Mouse (Mus musculus) limb, embryonic 12.5 days (tissue): Measurements from ENCODE around the gene Slc25a20. TPM values are rescaled to one million over a fixed set of nuclear protein-coding genes. Genes with fewer than 3 reads are reported as not detected.
A peak's percentile ranks its signal among the peaks of the same experiment; 100 is the strongest.

Experiments
- ATAC-seq: fragments of 200-750 bp; cut with Nextera tagmentation; 2 replicates; pipeline ENCODE4 v1.8.0; 2017; ENCODE audit warnings: low read depth, moderate TSS enrichment; ENCODE audit not compliant: insufficient number of reproducible peaks, insufficient read depth, low FRiP score, low TSS enrichment
- H3K27ac ChIP-seq: fragments of 300-500 bp; sonication (generic); 2 replicates; pipeline ENCODE4 v1.5.1; 2016; ENCODE audit warnings: mild to moderate bottlenecking, moderate library complexity
- H3K27me3 ChIP-seq: fragments of 300-500 bp; sonication (generic); 2 replicates; pipeline ENCODE4 v1.6.1; 2016; ENCODE audit warnings: mild to moderate bottlenecking, moderate library complexity
- H3K36me3 ChIP-seq: fragments of 300-500 bp; sonication (generic); 2 replicates; pipeline ENCODE4 v1.6.1; 2016; ENCODE audit warnings: mild to moderate bottlenecking, moderate library complexity
- H3K4me1 ChIP-seq: fragments of 300-500 bp; sonication (generic); replicated peaks from 2 replicates; pipeline ENCODE4 v1.6.1; 2016
- H3K4me2 ChIP-seq: fragments of 300-500 bp; sonication (generic); 2 replicates; pipeline ENCODE4 v1.6.1; 2016; ENCODE audit warnings: mild to moderate bottlenecking, moderate library complexity
- H3K4me3 ChIP-seq: fragments of 300-500 bp; sonication (generic); replicated peaks from 2 replicates; pipeline ENCODE4 v1.5.1; 2016; ENCODE audit warnings: mild to moderate bottlenecking
- H3K9ac ChIP-seq: fragments of 300-500 bp; sonication (generic); replicated peaks from 2 replicates; pipeline ENCODE4 v1.6.1; 2016; ENCODE audit warnings: mild to moderate bottlenecking, moderate library complexity
- H3K9me3 ChIP-seq: fragments of 300-500 bp; sonication (generic); 2 replicates; pipeline ENCODE4 v1.6.1; 2016; ENCODE audit warnings: mild to moderate bottlenecking, moderate library complexity
- WGBS: fragments of 180-500 bp; shearing (Covaris S2); methylation state at CpG from one replicate; pipeline ENCODE4 v1.1.7; 2016; 5-methylcytosine and 5-hydroxymethylcytosine counted together
- polyA plus RNA-seq: library from polyadenylated mRNA; unstranded; fragments of >200 nt; fragmentation: Nextera tagmentation; extraction: Ambion mirVana; gene quantifications from 2 replicates; pipeline ENCODE4 v1.2.1, GENCODE M21; 2016

The Slc25a20 gene
- 40.7 and 43.2 TPM in 2 replicates for polyA plus RNA-seq

- Histone ChIP-seq H3K36me3 (peaks cover 7% of the 10 kb centered on the region; the same call in 1 of the 2 replicates), H3K4me1 (peaks cover 10% of the 10 kb centered on the region), H3K4me2 (peak within 1 kb of the TSS; percentile 79), H3K27me3 (no peaks in the 10 kb centered on the region), H3K9ac (peak within 1 kb of the TSS; percentile 67), H3K9me3 (no peaks in the 10 kb centered on the region), H3K27ac (no peak within 1 kb of the TSS), H3K4me3 (peak within 1 kb of the TSS; percentile 60)
- 3% methylated on average over 32 of the region's 37 CpGs for WGBS
- peak; percentile 90 for ATAC-seq
Observed at GRCm38 (mm10) chr9:108661677-108662612, at the start of gene Slc25a20. Gene Slc25a20 (plus strand): TSS chr9:108662088.

DNA sequence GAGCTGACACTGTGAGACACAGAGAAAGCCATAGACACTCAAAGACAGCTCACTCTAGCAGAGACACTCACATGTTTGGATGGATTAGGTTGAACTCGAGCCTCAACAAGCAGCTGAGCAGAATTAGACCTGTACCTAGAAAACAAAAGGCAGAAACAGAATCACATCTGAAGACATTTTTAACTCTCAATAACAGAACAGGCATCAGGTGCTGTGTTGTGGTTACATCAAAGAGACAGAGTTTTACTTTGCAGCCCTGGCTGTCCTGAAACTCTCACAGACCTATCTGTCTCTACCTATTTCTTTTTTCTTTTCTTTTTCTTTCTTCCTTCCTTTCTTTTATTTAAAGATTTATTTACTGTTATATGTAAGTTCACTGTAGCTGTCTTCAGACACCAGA is 44.6 kb upstream of the Slc25a20 start:
- peaks cover 80% of the 10 kb centered on the region for H3K36me3 ChIP-seq
- ATAC-seq = no peak
- H3K4me3 ChIP-seq = no peak overlapping the region
- no peak overlapping the region for H3K9ac ChIP-seq
- H3K9me3 ChIP-seq = no peaks in the 10 kb centered on the region
- H3K4me2 ChIP-seq = no peak overlapping the region
- WGBS = 90% methylated on average over 1 of the region's 1 CpGs
- no peaks in the 10 kb centered on the region for H3K4me1 ChIP-seq
- H3K27me3 ChIP-seq = no peaks in the 10 kb centered on the region
- no peak overlapping the region for H3K27ac ChIP-seq

GRCm38 (mm10) chr9:108626498-108626897 is 35.4 kb upstream of the Slc25a20 start:
- Histone ChIP-seq H3K4me3 (no peak overlapping the region), H3K9me3 (no peaks in the 10 kb centered on the region), H3K4me1 (no peaks in the 10 kb centered on the region), H3K9ac (no peak overlapping the region), H3K4me2 (no peak overlapping the region), H3K27ac (no peak overlapping the region), H3K36me3 (peaks cover 28% of the 10 kb centered on the region), H3K27me3 (no peaks in the 10 kb centered on the region)
- ATAC-seq = no peak
- WGBS = 77% methylated on average over 2 of the region's 2 CpGs

GRCm38 (mm10) chr9:108628141-108628540 is 33.7 kb upstream of the Slc25a20 start:
- Histone ChIP-seq H3K9me3 (no peaks in the 10 kb centered on the region), H3K27ac (no peak overlapping the region), H3K9ac (no peak overlapping the region), H3K4me3 (no peak overlapping the region), H3K27me3 (no peaks in the 10 kb centered on the region), H3K36me3 (peaks cover 26% of the 10 kb centered on the region), H3K4me2 (no peak overlapping the region), H3K4me1 (no peaks in the 10 kb centered on the region)
- ATAC-seq = no peak
- WGBS = 85% methylated on average over 4 of the region's 4 CpGs

DNA sequence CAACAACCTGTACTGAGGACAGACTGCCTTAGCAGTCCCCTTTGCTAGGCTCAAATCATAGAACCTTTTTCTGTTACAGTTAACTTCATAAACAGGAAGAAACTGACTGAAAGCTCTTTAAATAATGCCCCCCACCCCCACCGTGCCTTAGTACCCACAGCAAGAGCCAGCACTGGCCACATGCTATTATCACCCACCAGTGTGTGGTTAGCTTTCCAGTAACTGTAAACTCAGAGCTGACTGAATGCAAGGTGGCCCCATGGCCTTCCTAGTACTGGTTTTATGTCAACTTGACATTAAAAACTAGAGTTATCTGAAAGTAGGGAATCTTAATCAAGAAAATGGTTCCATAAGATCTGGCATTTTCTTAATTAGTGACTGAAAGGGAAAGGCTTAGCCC is 31.2 kb upstream of the Slc25a20 start:
- 92% methylated on average over 1 of the region's 1 CpGs for WGBS
- no peaks in the 10 kb centered on the region for H3K27me3 ChIP-seq
- no peak overlapping the region for H3K4me2 ChIP-seq
- H3K4me3 ChIP-seq = no peak overlapping the region
- H3K27ac ChIP-seq = no peak overlapping the region
- no peak overlapping the region for H3K9ac ChIP-seq
- no peak for ATAC-seq
- H3K9me3 ChIP-seq = no peaks in the 10 kb centered on the region
- peaks cover 30% of the 10 kb centered on the region for H3K36me3 ChIP-seq
- no peaks in the 10 kb centered on the region for H3K4me1 ChIP-seq

- no peaks in the 10 kb centered on the region for H3K9me3 ChIP-seq
- WGBS = 92% methylated on average over 5 of the region's 5 CpGs
- no peak overlapping the region for H3K9ac ChIP-seq
- no peak overlapping the region for H3K4me3 ChIP-seq
- H3K27me3 ChIP-seq = no peaks in the 10 kb centered on the region
- no peak overlapping the region for H3K4me2 ChIP-seq
- no peaks in the 10 kb centered on the region for H3K4me1 ChIP-seq
- ATAC-seq = no peak
- no peak overlapping the region for H3K27ac ChIP-seq
- H3K36me3 ChIP-seq = peaks cover 25% of the 10 kb centered on the region; the same call in 1 of the 2 replicates
Observed at GRCm38 (mm10) chr9:108631631-108632256, 30.1 kb upstream of the Slc25a20 start.

DNA sequence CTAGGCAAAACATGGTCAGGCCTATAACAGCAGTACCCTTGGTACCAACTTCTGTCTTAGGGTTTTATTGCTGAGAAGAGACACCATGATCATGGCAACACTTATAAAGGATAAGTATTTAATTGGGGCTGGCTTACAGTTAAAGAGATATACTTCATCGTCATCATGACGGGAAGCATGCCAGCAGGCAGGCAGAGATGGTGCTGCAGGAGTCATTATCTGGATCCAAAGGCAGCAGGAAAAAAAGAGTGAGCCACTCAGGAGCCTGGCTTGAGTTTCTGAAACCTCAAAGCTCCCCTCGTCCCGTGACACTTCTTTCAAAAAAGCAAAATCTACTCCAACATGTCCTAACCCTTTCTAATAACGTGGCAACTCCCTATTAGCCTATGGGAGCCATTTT is 29.5 kb upstream of the Slc25a20 start:
- H3K4me1 ChIP-seq = no peaks in the 10 kb centered on the region

GRCm38 (mm10) chr9:108633846-108634245 is 28.0 kb upstream of the Slc25a20 start:
- Histone ChIP-seq H3K4me3 (no peak overlapping the region), H3K36me3 (peaks cover 23% of the 10 kb centered on the region; the same call in 1 of the 2 replicates), H3K27ac (no peak overlapping the region), H3K4me2 (no peak overlapping the region), H3K27me3 (no peaks in the 10 kb centered on the region), H3K4me1 (no peaks in the 10 kb centered on the region), H3K9ac (no peak overlapping the region), H3K9me3 (no peaks in the 10 kb centered on the region)
- ATAC-seq = no peak
- WGBS = 80% methylated on average over 2 of the region's 2 CpGs

More for the DNA sequence above, 29.5 kb upstream of the Slc25a20 start:
- no peak overlapping the region for H3K4me3 ChIP-seq
- WGBS = 90% methylated on average over 5 of the region's 5 CpGs
- H3K27ac ChIP-seq = no peak overlapping the region
- no peaks in the 10 kb centered on the region for H3K9me3 ChIP-seq
- no peak overlapping the region for H3K4me2 ChIP-seq
- no peak overlapping the region for H3K9ac ChIP-seq
- no peaks in the 10 kb centered on the region for H3K27me3 ChIP-seq
- peaks cover 25% of the 10 kb centered on the region; the same call in 1 of the 2 replicates for H3K36me3 ChIP-seq
- ATAC-seq = no peak

GRCm38 (mm10) chr9:108635415-108635814 is 26.5 kb upstream of the Slc25a20 start:
- no peaks in the 10 kb centered on the region for H3K9me3 ChIP-seq
- no peak overlapping the region for H3K4me3 ChIP-seq
- no peaks in the 10 kb centered on the region for H3K4me1 ChIP-seq
- 78% methylated on average over 2 of the region's 2 CpGs for WGBS
- H3K27me3 ChIP-seq = no peaks in the 10 kb centered on the region
- H3K36me3 ChIP-seq = peaks cover 27% of the 10 kb centered on the region
- H3K27ac ChIP-seq = no peak overlapping the region
- ATAC-seq = no peak
- no peak overlapping the region for H3K9ac ChIP-seq
- no peak overlapping the region for H3K4me2 ChIP-seq

GRCm38 (mm10) chr9:108639825-108640224 is 22.1 kb upstream of the Slc25a20 start:
- WGBS = 98% methylated on average over 2 of the region's 2 CpGs
- no peaks in the 10 kb centered on the region for H3K27me3 ChIP-seq
- no peak overlapping the region for H3K9ac ChIP-seq
- no peak for ATAC-seq
- no peak overlapping the region for H3K4me2 ChIP-seq
- H3K4me3 ChIP-seq = no peak overlapping the region
- H3K9me3 ChIP-seq = no peaks in the 10 kb centered on the region
- peaks cover 44% of the 10 kb centered on the region for H3K36me3 ChIP-seq
- no peak overlapping the region for H3K27ac ChIP-seq
- H3K4me1 ChIP-seq = no peaks in the 10 kb centered on the region

- Histone ChIP-seq H3K4me1 (peaks cover 16% of the 10 kb centered on the region), H3K9ac (peak overlapping the region; percentile 90), H3K9me3 (no peaks in the 10 kb centered on the region), H3K27me3 (no peaks in the 10 kb centered on the region), H3K4me3 (peak overlapping the region; percentile 99), H3K4me2 (peak overlapping the region; percentile 77), H3K36me3 (peaks cover 3% of the 10 kb centered on the region; the same call in 1 of the 2 replicates), H3K27ac (no peak overlapping the region)
- 46% methylated on average over 10 of the region's 10 CpGs for WGBS
- no peak for ATAC-seq
Observed at GRCm38 (mm10) chr9:108648166-108648565, 13.7 kb upstream of the Slc25a20 start.
